Mouse (Mus musculus) thymus, adult 2 months (tissue): Measurements from ENCODE around the gene 4930412O13Rik. TPM values are rescaled to one million over a fixed set of nuclear protein-coding genes. Genes with fewer than 3 reads are reported as not detected.
A peak's percentile ranks its signal among the peaks of the same experiment; 100 is the strongest.

Source experiments
- DNase-seq: peaks from one replicate; pipeline ENCODE4 v3.0.0; 2021
- H3K27ac ChIP-seq: fragments of 200-500 bp; 2 replicates; pipeline ENCODE4 v1.5.1; 2012; ENCODE audit warnings: low read length, control low read depth; ENCODE audit not compliant: control insufficient read depth, insufficient read depth
- H3K27me3 ChIP-seq: fragments of 200-500 bp; 2 replicates; pipeline ENCODE4 v1.6.1; 2012; ENCODE audit warnings: mild to moderate bottlenecking, low read length, moderate library complexity, mixed read lengths; ENCODE audit not compliant: control insufficient read depth, insufficient read depth
- H3K36me3 ChIP-seq: fragments of 200-500 bp; 2 replicates; pipeline ENCODE4 v1.6.1; 2012; ENCODE audit warnings: mild to moderate bottlenecking, low read length, moderate library complexity; ENCODE audit not compliant: control insufficient read depth, insufficient read depth
- H3K4me1 ChIP-seq: fragments of 200-500 bp; replicated peaks from 2 replicates; pipeline ENCODE4 v1.6.1; 2012; ENCODE audit warnings: low read length; ENCODE audit not compliant: control insufficient read depth, insufficient read depth
- H3K4me3 ChIP-seq: fragments of 200-500 bp; 2 replicates; pipeline ENCODE4 v1.5.1; 2012; ENCODE audit warnings: mild to moderate bottlenecking, low read length, control low read depth, moderate library complexity; ENCODE audit not compliant: control insufficient read depth, insufficient read depth
- CTCF ChIP-seq: fragments of 200-500 bp; IDR thresholded peaks from 2 replicates; pipeline ENCODE4 v1.5.1; 2012; ENCODE audit warnings: mild to moderate bottlenecking, control low read depth, low read length, moderate library complexity, borderline replicate concordance; ENCODE audit not compliant: control insufficient read depth, poor library complexity, insufficient read depth; ENCODE audit errors: extremely low read depth
- POLR2A ChIP-seq: fragments of 200-500 bp; IDR thresholded peaks from 2 replicates; pipeline ENCODE4 v1.6.1; 2012; ENCODE audit warnings: mild to moderate bottlenecking, low read length, control low read depth, moderate library complexity; ENCODE audit not compliant: control insufficient read depth, poor library complexity, insufficient read depth; ENCODE audit errors: extremely low read depth
- WGBS: fragments of 180-500 bp; shearing (Covaris S2); methylation state at CpG from one replicate; pipeline ENCODE4 v1.1.7; 2018; 5-methylcytosine and 5-hydroxymethylcytosine counted together
- polyA plus RNA-seq: library from polyadenylated mRNA; depleted of rRNA; stranded (reverse); fragments of >200 nt; gene quantifications from 2 replicates; pipeline ENCODE4 v1.2.3, GENCODE M21; 2012

Gene 4930412O13Rik
- polyA plus RNA-seq, 1 experiment, result not detected

- DNase-seq, result peak; percentile 62
- TF ChIP-seq POLR2A, result no peak
- peak; percentile 50; the same call in 1 of the 2 replicates for TF ChIP-seq CTCF
- H3K4me3 ChIP-seq, result peak within 1 kb of the TSS; percentile 61
- H3K27me3 ChIP-seq, result peaks cover 39% of the 10 kb centered on the region
- H3K36me3 ChIP-seq, result no peaks in the 10 kb centered on the region
- peaks cover 20% of the 10 kb centered on the region for H3K4me1 ChIP-seq
- no peak within 1 kb of the TSS for H3K27ac ChIP-seq
- WGBS, result 3% methylated on average over 30 of the region's 30 CpGs
Observed at GRCm38 (mm10) chr2:9888913-9889650, 8.0 kb downstream of the 4930412O13Rik start, which contains the start of gene 9230102O04Rik. Gene 9230102O04Rik (minus strand): TSS chr2:9889540.

- H3K27ac ChIP-seq, result no peak within 1 kb of the TSS
- TF ChIP-seq POLR2A (no peak), CTCF (no peak)
- peak; percentile 35 for DNase-seq
- peaks cover 18% of the 10 kb centered on the region for H3K4me1 ChIP-seq
- peaks cover 35% of the 10 kb centered on the region for H3K27me3 ChIP-seq
- no peaks in the 10 kb centered on the region for H3K36me3 ChIP-seq
- H3K4me3 ChIP-seq, result peak within 1 kb of the TSS; percentile 61
- 3% methylated on average over 23 of the region's 23 CpGs for WGBS
Observed at GRCm38 (mm10) chr2:9889651-9890183, 8.7 kb downstream of the 4930412O13Rik start, which contains the start of gene Gata3. Gene Gata3 (minus strand): TSS chr2:9890034.

DNA sequence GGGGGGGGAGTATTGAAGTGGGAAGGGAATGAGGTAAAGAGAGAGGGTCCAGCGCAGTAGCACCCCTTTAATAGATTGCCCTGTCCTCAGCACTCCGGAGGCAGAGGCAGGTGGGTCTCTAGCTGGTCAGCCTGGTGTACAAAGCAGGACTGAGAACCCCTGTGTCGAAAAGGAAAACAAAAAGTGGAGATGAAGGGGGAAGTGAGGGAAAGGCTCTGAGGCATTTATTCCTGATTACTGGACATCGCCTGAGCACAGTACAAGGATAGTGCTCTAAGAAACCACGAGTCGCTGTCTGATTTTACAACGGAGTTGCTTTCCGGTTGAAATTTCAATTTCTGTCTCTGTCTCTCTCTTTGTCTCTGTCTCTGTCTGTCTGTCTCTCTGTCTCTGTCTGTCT is 9.2 kb downstream of the 4930412O13Rik start:
- DNase-seq, result no peak
- no peaks in the 10 kb centered on the region for H3K36me3 ChIP-seq
- H3K4me3 ChIP-seq, result no peak overlapping the region
- H3K4me1 ChIP-seq, result peaks cover 18% of the 10 kb centered on the region
- H3K27me3 ChIP-seq, result peaks cover 39% of the 10 kb centered on the region
- WGBS, result 6% methylated on average over 8 of the region's 8 CpGs
- TF ChIP-seq CTCF (no peak), POLR2A (no peak)
- no peak overlapping the region for H3K27ac ChIP-seq

DNA sequence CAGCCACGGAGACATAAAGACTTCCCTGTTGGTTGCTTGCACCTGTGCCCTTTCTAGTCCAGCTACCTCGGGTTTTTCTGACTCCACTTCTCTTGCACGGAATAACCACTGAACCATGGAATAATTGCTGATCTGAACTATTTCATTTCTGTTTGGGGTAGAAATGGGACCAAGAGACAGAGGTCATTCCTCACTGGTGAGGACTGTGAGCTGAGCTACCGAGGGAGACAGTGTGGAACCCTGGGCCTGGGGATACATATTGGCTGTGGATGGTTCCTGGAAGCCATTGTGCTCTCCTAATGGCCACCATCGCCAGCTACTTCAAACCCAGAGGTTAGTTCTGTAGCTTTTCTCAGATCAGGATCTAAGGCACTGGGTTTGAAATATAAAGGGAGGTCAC is 9.9 kb downstream of the 4930412O13Rik start:
- Histone ChIP-seq H3K27ac (no peak overlapping the region), H3K4me1 (peaks cover 21% of the 10 kb centered on the region), H3K36me3 (no peaks in the 10 kb centered on the region), H3K4me3 (no peak overlapping the region), H3K27me3 (peaks cover 42% of the 10 kb centered on the region)
- 14% methylated on average over 5 of the region's 5 CpGs for WGBS
- TF ChIP-seq CTCF, result no peak
- TF ChIP-seq POLR2A, result no peak
- DNase-seq, result no peak

GRCm38 (mm10) chr2:9892541-9892940 is 11.5 kb downstream of the 4930412O13Rik start:
- Histone ChIP-seq H3K4me1 (peaks cover 19% of the 10 kb centered on the region), H3K36me3 (no peaks in the 10 kb centered on the region), H3K27ac (no peak overlapping the region), H3K4me3 (no peak overlapping the region), H3K27me3 (peaks cover 46% of the 10 kb centered on the region)
- no peak for DNase-seq
- WGBS, result 22% methylated on average over 7 of the region's 7 CpGs
- TF ChIP-seq POLR2A (no peak), CTCF (no peak)

DNA sequence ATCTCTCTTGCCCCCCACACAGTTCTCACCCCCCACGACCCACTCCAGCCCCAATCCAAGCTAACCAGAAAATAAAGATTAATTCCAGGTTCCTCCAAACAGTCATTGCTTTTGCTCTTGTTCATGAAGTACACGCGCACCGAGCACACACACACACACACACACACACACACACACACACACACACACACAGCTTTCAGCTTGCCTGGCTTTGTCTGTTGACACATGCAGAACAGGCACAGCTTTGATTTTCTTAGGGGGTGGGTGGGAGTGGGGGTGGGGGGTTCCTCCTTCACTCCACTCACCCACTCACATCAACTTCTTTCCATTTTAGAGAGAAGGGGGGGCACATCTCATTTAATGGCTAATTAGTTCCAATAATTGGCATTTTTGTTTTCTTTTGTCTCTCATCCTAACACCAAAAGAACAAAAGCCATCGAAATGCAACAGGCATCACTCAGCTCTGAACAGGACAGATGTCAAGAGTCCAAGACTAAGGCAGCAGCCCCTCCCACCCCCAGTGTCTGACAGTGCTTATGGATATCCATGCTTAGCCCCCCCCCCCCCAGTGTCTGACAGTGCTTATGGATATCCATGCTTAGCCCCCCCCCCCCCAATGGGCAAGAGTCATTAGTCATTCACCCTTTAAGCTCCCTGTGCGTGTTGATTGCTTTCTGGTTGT is 12.4 kb downstream of the 4930412O13Rik start:
- Histone ChIP-seq H3K4me3 (no peak overlapping the region), H3K27me3 (peaks cover 42% of the 10 kb centered on the region), H3K36me3 (no peaks in the 10 kb centered on the region), H3K4me1 (peaks cover 18% of the 10 kb centered on the region), H3K27ac (no peak overlapping the region)
- DNase-seq, result no peak
- WGBS, result 10% methylated on average over 6 of the region's 6 CpGs
- TF ChIP-seq POLR2A (no peak), CTCF (no peak)
